Mouse (Mus musculus): Measurements from ENCODE around the gene Nbea.

Nbea gene

DNA sequence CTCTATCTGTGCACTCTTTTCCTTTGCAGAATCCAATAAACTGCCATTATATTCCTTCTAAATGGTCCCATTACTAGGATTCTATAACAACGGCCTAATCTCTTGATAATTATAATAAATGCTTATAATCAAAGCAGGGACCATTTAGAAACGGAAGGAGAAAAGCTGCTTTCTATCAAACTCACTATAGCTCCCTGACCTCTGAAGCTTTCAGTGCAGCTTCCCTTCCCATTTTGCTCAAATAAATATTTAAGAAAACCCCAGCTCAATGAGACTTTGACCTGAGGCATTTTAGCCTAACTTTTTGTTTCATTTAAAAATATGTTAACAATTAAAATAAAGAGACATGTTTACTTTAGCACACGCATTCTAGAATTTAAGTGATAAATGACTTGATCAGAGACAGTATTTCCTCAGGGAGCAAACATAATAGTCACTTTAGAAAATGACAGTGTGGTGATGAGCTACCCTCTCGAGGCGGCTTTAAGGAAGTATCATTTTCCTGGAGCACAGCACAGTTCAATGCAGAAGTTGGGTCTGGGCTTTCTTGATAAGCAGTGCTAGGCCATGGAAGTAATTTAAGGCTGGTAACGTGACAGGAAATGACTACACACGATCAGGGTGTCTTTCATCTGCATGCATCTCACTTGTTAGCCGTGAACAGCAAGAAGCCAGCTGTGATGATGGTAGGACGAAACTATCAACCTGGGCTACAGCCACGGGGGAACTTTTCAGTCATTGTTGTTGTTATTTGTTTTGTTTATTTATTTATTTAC lies 354.8 kb downstream of the Nbea start:
- DNase-seq (ENCODE audit: low spot score in 2 of 2), result no peak

DNA sequence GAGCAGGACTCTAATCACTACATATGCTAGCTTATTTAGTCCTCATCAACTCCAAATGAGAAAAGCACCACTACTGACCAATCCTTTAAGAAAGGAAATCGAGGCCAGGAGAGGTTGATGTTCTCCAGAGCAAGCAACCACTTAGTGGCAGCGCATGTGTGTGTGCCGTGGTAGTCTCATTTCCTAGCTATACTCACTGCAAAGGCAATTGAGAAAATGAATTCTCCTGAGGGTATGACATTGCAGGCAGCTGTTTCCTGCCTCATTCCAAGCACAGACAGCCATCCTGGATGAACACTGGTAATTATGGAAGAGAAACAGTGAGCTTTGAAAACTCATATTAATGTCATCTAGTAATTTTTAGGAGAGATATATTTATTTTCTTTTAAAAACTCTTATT lies 358.6 kb downstream of the Nbea start:
- no peak for DNase-seq (ENCODE audit: low spot score in 2 of 2)

- no peak for DNase-seq (ENCODE audit: low spot score in 2 of 2)
Measured at GRCm38 (mm10) chr3:55819598-55819997, 363.9 kb downstream of the Nbea start.

- no peak for DNase-seq (ENCODE audit: low spot score in 2 of 2)
Measured at GRCm38 (mm10) chr3:55818082-55818481, 365.4 kb downstream of the Nbea start.

DNA sequence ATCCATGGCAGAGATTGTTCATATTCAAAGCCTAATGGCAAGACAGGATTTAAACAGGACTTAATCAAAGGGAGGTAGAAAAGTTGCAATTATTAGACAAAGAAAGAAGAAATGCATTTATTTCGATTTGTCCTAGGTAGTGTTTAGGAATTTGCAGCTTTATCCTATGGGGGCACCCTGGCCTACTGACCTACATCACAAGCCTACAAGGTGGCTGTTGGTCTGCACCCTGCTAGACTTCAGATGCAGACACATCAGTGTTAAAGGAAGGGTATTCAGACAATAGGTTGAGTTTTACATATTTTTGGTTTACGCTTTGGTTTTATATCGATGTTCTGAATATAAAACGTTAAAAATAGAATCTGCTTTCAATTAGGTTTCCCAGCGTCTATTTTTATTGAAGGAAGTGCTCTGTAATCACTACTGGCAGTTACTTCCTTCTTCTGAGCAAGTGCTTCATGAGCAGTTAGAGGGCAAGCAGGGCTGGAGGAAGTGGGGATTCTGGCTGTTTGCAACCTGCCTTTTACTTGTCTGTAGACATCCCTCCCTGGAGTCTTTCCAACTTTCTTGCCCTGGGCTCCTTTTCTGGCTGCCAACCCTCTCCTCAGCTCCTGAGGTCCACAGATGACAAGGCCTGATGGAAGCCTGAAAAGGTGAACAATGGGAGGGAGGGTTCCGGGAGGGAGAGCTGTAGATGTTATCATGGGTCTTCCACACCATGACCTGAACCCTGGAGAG lies 366.7 kb downstream of the Nbea start:
- no peak for DNase-seq (ENCODE audit: low spot score in 2 of 2)

GRCm38 (mm10) chr3:55816096-55816495 lies 367.4 kb downstream of the Nbea start:
- no peak for DNase-seq (ENCODE audit: low spot score in 2 of 2)

DNA sequence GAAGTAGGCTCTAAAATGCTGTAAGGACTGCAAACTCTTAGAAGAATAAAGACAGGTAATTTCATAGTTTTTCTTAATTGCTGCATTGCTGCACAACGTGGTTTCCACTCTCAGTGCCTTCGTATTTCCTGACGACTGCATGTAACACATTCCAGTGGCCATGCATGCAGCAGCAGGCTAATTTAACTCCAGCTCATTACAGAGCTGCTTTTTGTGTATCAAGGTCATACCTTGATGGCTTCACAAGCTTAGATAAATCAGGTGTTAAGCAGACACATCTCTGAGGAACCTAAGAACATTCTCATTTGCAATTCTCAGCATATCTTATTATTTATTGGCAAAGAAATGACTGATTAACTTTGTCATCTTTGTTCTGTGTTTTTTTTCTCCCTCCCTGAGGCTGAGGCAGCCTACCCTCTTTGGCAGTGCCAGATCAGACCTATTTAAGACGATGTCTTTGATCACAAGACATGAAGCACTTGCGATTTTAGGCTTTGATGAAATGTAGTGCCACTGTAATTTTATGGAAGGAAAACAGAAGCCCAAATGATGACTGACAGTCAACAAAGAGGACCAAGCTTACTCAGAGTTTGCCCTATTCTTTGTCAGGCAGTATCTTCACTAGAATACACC lies 368.4 kb downstream of the Nbea start:
- DNase-seq (ENCODE audit: low spot score in 2 of 2), result no peak

DNA sequence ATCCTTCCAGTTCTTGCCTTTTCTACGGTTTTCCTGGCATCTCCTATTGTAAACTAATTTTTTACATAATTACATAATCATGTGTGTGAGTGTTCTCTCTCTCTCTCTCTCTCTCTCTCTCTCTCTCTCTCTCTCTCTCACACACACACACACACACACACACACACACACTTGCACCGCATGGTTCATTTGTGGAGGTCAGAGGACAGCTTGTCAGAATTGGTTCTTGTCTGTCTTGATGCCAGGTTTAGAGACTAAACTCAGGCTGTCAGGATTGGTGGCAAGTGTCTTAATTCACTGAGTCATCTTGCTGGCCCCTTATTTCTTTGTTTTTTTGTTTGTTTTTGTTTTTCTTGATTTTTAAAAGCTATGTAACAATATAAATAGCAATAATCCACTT lies 388.7 kb downstream of the Nbea start:
- DNase-seq (ENCODE audit: low spot score in 2 of 2), result no peak

DNA sequence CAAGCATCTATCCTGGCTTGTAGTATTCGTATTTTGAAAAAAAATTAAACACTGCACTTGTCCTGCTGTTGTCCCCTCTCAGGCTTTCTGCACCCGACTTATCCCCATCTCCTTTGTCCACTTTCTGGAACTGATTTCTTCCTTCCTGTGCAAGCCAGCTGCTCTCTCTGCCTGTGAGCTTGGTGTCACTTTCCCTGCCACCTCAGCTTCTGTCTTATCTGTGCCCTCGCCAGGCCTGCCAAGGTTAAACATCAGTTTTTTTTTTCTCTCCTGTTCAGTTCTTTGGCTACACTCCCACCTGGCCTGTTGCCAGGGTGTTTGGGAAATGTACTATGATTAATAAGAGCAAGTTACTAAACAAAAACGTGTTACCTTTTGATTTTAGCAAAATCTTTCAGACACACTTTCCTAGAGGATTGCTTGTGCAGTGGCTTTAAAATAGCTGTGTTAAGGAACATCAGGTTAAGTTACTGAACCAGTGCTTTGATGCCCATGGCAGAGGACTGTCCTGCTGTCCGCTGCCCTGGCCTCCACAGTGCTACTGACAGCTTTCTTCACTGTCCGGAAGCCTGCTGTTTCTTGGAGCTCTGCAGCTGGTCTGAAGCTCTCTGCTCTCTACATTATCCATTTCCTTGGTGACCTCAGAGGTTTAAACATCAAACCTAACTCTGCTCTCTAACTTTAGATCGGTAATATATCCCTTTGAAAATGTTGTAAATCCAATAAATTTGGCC lies 389.5 kb downstream of the Nbea start:
- DNase-seq (ENCODE audit: low spot score in 2 of 2), result no peak

- DNase-seq (ENCODE audit: low spot score in 2 of 2), result no peak
Measured at GRCm38 (mm10) chr3:55792251-55792650, 391.2 kb downstream of the Nbea start.

GRCm38 (mm10) chr3:55790609-55791008 lies 392.9 kb downstream of the Nbea start:
- no peak for DNase-seq (ENCODE audit: low spot score in 2 of 2)

GRCm38 (mm10) chr3:55789856-55790255 lies 393.6 kb downstream of the Nbea start:
- DNase-seq (ENCODE audit: low spot score in 2 of 2), result no peak

DNA sequence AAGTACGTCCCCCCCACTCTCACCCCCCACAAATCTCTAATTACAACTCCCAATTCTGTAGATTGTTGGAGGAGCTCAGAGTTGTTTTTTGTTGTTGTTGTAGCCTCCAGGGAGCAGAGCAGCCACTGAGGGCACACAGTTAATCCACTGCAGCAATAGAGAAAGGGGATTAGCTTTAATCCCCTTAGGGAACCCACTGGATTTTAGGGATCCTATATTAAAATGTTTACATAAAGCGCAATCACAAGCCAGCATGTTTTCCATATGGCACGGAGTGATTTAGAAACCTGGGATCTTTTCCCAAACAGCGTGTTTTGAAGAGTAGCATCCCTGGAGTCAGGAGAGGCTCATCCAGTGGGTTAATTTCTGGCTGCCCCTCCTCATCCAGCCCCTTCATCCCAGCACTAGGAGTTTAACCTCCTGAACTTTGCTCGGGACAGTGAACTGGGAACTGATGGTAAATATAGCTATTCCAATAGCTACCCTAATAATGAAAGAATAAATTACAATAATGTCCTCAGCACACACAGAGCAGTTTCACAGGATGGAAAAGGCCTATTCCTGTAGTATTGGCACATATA lies 394.8 kb downstream of the Nbea start:
- DNase-seq (ENCODE audit: low spot score in 2 of 2), result no peak

GRCm38 (mm10) chr3:55788214-55788586 lies 395.3 kb downstream of the Nbea start:
- no peak for DNase-seq (ENCODE audit: low spot score in 2 of 2)

- no peak for DNase-seq (ENCODE audit: low spot score in 2 of 2)
Measured at GRCm38 (mm10) chr3:55787487-55788213, 395.9 kb downstream of the Nbea start.

- no peak for DNase-seq (ENCODE audit: low spot score in 2 of 2)
Measured at GRCm38 (mm10) chr3:55786835-55787486, 396.5 kb downstream of the Nbea start.

DNA sequence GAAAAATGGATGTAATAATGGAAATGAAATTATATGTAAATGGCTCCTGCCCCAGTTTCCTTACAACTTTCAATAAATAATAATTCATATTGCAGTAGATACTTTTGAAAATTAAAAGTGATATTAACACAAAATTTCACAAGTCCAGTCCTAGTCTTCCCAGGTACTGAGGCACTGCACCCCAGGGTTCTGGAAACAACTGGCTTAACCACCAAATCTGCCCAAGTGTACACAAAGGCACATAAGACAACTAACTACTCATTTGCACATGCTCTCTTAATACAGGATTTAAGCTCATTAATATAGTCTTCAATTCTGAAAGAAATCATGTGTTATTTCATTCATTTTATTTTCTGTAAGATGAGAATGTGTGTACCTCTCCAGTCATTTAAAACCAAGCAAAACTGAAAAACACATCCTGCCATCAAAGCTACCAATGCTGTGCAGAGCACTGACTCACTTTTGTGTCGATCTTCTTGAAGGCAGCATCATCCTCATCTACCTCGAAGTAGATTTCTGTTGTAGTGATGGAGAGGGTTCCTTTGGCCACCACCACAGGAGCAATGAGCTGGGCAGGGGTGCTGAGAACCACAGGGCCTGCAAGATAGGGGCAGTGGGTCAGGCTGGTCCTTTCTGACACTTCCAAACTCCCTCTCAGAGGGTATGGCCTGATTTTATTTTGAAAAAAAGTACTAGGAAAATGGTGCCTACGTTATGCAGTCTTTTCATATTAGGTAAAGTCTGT lies 397.3 kb downstream of the Nbea start:
- DNase-seq (ENCODE audit: low spot score in 2 of 2), result no peak

DNA sequence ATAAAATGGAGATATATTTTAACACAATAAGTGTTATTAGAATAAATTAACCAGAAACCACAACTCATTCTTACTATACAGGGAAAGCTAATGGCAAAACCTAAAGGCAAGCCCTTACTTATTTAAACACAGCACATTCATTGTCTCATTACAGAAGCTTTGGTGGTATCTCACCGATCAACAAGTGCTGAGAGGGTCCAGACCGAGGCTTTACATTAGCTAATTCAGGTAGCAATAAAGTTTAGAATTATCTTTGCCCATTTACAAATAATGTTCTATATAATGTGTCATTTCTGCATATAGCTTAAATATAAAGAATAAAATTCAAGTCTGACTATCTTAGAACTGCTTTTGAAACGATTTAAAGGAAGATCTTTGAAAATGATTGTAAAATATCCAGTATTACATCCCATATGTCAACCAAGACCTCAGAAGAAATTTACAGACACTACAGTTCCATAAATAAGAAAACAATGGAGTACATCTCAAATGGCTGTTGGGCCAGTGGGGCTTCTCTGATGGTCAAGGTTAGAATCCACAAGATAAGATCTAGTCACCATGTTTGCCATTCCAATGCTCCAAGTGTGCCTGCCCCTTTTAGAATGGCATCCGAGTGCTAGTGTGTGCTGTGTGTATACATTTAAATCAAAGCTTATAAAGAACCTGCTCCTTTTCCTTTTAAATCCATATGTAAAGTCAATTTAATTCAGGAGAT lies 398.1 kb downstream of the Nbea start:
- no peak for DNase-seq (ENCODE audit: low spot score in 2 of 2)

- DNase-seq (ENCODE audit: low spot score in 2 of 2), result no peak
Measured at GRCm38 (mm10) chr3:55784101-55784500, 399.4 kb downstream of the Nbea start.

Data from right cerebral cortex, adult 2 months (tissue).